Mouse (Mus musculus): ENCODE measurements around the gene Ccdc24. TPM values are rescaled to one million over a fixed set of nuclear protein-coding genes. Genes with fewer than 3 reads are reported as not detected.
A peak's percentile ranks its signal among the peaks of the same experiment; 100 is the strongest.

Ccdc24 gene
- total RNA-seq (2014; fragmentation: Nextera tagmentation) = not detected in 2 replicates
- 0.52 TPM in 1 of 2 replicates, not detected in the other for total RNA-seq (2017)
- polyA plus RNA-seq (2012) = not detected in 2 replicates

- Histone ChIP-seq H3K9me3 (replicated peaks) (no peaks in the 10 kb centered on the region), H3K4me3 (ENCODE audit: low read depth, low read length) (peak within 1 kb of the TSS; percentile 11; the same call in 1 of the 2 replicates), H3K27me3 (ENCODE audit: insufficient read depth, low read length) (peaks cover 68% of the 10 kb centered on the region), H3K36me3 (replicated peaks) (peaks cover 4% of the 10 kb centered on the region), H3K4me1 (ENCODE audit: insufficient read depth, low read depth, low read length) (peaks cover 17% of the 10 kb centered on the region)
- TF ChIP-seq TAL1 (conservative IDR thresholded peaks at IDR 0.05; ENCODE audit: low read depth, low read length) (no peak), GATA1 (IDR thresholded peaks at IDR 0.05; ENCODE audit: borderline replicate concordance, low read length) (no peak), GATA2 (IDR thresholded peaks at IDR 0.05; ENCODE audit: borderline replicate concordance, low read depth, low read length) (no peak)
- no peak for DNase-seq (ENCODE audit: low spot score)
- no peak for ATAC-seq (ENCODE audit: extremely low read depth, insufficient number of reproducible peaks, low FRiP score, poor library complexity, severe bottlenecking)
These were observed at the start of gene Ccdc24 for GRCm38 (mm10) chr4:117872471-117872886. TSS of gene Ccdc24 (minus strand) at chr4:117872557.

- peaks cover under 1% of the 10 kb centered on the region; the same call in 1 of the 2 replicates for H3K9me3 ChIP-seq (replicated peaks)
- H3K36me3 ChIP-seq (replicated peaks) = peaks cover 6% of the 10 kb centered on the region
- ATAC-seq (ENCODE audit: extremely low read depth, insufficient number of reproducible peaks, low FRiP score, poor library complexity, severe bottlenecking) = no peak
- no peak for TF ChIP-seq POLR2AphosphoS5 (IDR thresholded peaks at IDR 0.05; ENCODE audit: insufficient replicate concordance, low read depth, low read length)
- TF ChIP-seq TAL1 (conservative IDR thresholded peaks at IDR 0.05; ENCODE audit: low read depth, low read length) = no peak
- no peak for TF ChIP-seq CTCF (IDR thresholded peaks at IDR 0.05; ENCODE audit: low read depth, low read length)
- no peak for TF ChIP-seq GATA2 (IDR thresholded peaks at IDR 0.05; ENCODE audit: borderline replicate concordance, low read depth, low read length)
- TF ChIP-seq GATA1 (IDR thresholded peaks at IDR 0.05; ENCODE audit: borderline replicate concordance, low read length) = no peak
- no peak overlapping the region for H3K4me3 ChIP-seq (ENCODE audit: low read depth, low read length)
- peaks cover 38% of the 10 kb centered on the region for H3K27me3 ChIP-seq (ENCODE audit: insufficient read depth, low read length)
- H3K4me1 ChIP-seq (ENCODE audit: insufficient read depth, low read depth, low read length) = peaks cover 16% of the 10 kb centered on the region
- no peak for DNase-seq (ENCODE audit: low spot score)
These were observed 49.0 kb upstream of the Ccdc24 start for GRCm38 (mm10) chr4:117921358-117921757.

- no peak overlapping the region for H3K4me3 ChIP-seq (ENCODE audit: low read depth, low read length)
These were observed 46.4 kb upstream of the Ccdc24 start for GRCm38 (mm10) chr4:117918762-117919161.

GRCm38 (mm10) chr4:117918261-117918660 lies 45.9 kb upstream of the Ccdc24 start:
- DNase-seq (ENCODE audit: low spot score) (no peak), ATAC-seq (ENCODE audit: extremely low read depth, insufficient number of reproducible peaks, low FRiP score, poor library complexity, severe bottlenecking) (no peak)
- Histone ChIP-seq H3K9me3 (replicated peaks) (no peaks in the 10 kb centered on the region), H3K4me3 (ENCODE audit: low read depth, low read length) (no peak overlapping the region), H3K4me1 (ENCODE audit: insufficient read depth, low read depth, low read length) (peaks cover 36% of the 10 kb centered on the region), H3K27me3 (ENCODE audit: insufficient read depth, low read length) (peaks cover 17% of the 10 kb centered on the region), H3K36me3 (replicated peaks) (peaks cover 6% of the 10 kb centered on the region)
- TF ChIP-seq GATA2 (IDR thresholded peaks at IDR 0.05; ENCODE audit: borderline replicate concordance, low read depth, low read length) (no peak), POLR2AphosphoS5 (IDR thresholded peaks at IDR 0.05; ENCODE audit: insufficient replicate concordance, low read depth, low read length) (no peak), CTCF (IDR thresholded peaks at IDR 0.05; ENCODE audit: low read depth, low read length) (no peak), TAL1 (conservative IDR thresholded peaks at IDR 0.05; ENCODE audit: low read depth, low read length) (no peak), GATA1 (IDR thresholded peaks at IDR 0.05; ENCODE audit: borderline replicate concordance, low read length) (no peak)

More at GRCm38 (mm10) chr4:117918762-117919161, 46.4 kb upstream of the Ccdc24 start:
- Histone ChIP-seq H3K4me1 (ENCODE audit: insufficient read depth, low read depth, low read length) (peaks cover 31% of the 10 kb centered on the region), H3K27me3 (ENCODE audit: insufficient read depth, low read length) (peaks cover 21% of the 10 kb centered on the region), H3K36me3 (replicated peaks) (peaks cover 6% of the 10 kb centered on the region), H3K9me3 (replicated peaks) (no peaks in the 10 kb centered on the region)
- no peak for ATAC-seq (ENCODE audit: extremely low read depth, insufficient number of reproducible peaks, low FRiP score, poor library complexity, severe bottlenecking)
- no peak for DNase-seq (ENCODE audit: low spot score)
- TF ChIP-seq POLR2AphosphoS5 (IDR thresholded peaks at IDR 0.05; ENCODE audit: insufficient replicate concordance, low read depth, low read length) = no peak
- TF ChIP-seq GATA2 (IDR thresholded peaks at IDR 0.05; ENCODE audit: borderline replicate concordance, low read depth, low read length) = no peak
- TF ChIP-seq GATA1 (IDR thresholded peaks at IDR 0.05; ENCODE audit: borderline replicate concordance, low read length) = no peak
- no peak for TF ChIP-seq CTCF (IDR thresholded peaks at IDR 0.05; ENCODE audit: low read depth, low read length)
- no peak for TF ChIP-seq TAL1 (conservative IDR thresholded peaks at IDR 0.05; ENCODE audit: low read depth, low read length)

GRCm38 (mm10) chr4:117917847-117918246 lies 45.5 kb upstream of the Ccdc24 start:
- peaks cover 13% of the 10 kb centered on the region for H3K27me3 ChIP-seq (ENCODE audit: insufficient read depth, low read length)
- H3K4me3 ChIP-seq (ENCODE audit: low read depth, low read length) = no peak overlapping the region
- TF ChIP-seq CTCF (IDR thresholded peaks at IDR 0.05; ENCODE audit: low read depth, low read length) (no peak), GATA1 (IDR thresholded peaks at IDR 0.05; ENCODE audit: borderline replicate concordance, low read length) (no peak), TAL1 (conservative IDR thresholded peaks at IDR 0.05; ENCODE audit: low read depth, low read length) (no peak), GATA2 (IDR thresholded peaks at IDR 0.05; ENCODE audit: borderline replicate concordance, low read depth, low read length) (no peak), POLR2AphosphoS5 (IDR thresholded peaks at IDR 0.05; ENCODE audit: insufficient replicate concordance, low read depth, low read length) (no peak)
- ATAC-seq (ENCODE audit: extremely low read depth, insufficient number of reproducible peaks, low FRiP score, poor library complexity, severe bottlenecking) (no peak), DNase-seq (ENCODE audit: low spot score) (no peak)
- no peaks in the 10 kb centered on the region for H3K9me3 ChIP-seq (replicated peaks)
- peaks cover 36% of the 10 kb centered on the region for H3K4me1 ChIP-seq (ENCODE audit: insufficient read depth, low read depth, low read length)
- peaks cover 10% of the 10 kb centered on the region for H3K36me3 ChIP-seq (replicated peaks)

GRCm38 (mm10) chr4:117917402-117917801 lies 45.0 kb upstream of the Ccdc24 start:
- no peak for DNase-seq (ENCODE audit: low spot score)
- Histone ChIP-seq H3K4me1 (ENCODE audit: insufficient read depth, low read depth, low read length) (peaks cover 38% of the 10 kb centered on the region), H3K27me3 (ENCODE audit: insufficient read depth, low read length) (peaks cover 11% of the 10 kb centered on the region), H3K36me3 (replicated peaks) (peaks cover 14% of the 10 kb centered on the region), H3K9me3 (replicated peaks) (no peaks in the 10 kb centered on the region), H3K4me3 (ENCODE audit: low read depth, low read length) (no peak overlapping the region)
- TF ChIP-seq POLR2AphosphoS5 (IDR thresholded peaks at IDR 0.05; ENCODE audit: insufficient replicate concordance, low read depth, low read length) = no peak
- no peak for TF ChIP-seq TAL1 (conservative IDR thresholded peaks at IDR 0.05; ENCODE audit: low read depth, low read length)
- no peak for TF ChIP-seq GATA2 (IDR thresholded peaks at IDR 0.05; ENCODE audit: borderline replicate concordance, low read depth, low read length)
- no peak for TF ChIP-seq GATA1 (IDR thresholded peaks at IDR 0.05; ENCODE audit: borderline replicate concordance, low read length)
- no peak for TF ChIP-seq CTCF (IDR thresholded peaks at IDR 0.05; ENCODE audit: low read depth, low read length)
- no peak for ATAC-seq (ENCODE audit: extremely low read depth, insufficient number of reproducible peaks, low FRiP score, poor library complexity, severe bottlenecking)
